Mouse (Mus musculus): Measurements from ENCODE around the gene Wfdc3.

DNA sequence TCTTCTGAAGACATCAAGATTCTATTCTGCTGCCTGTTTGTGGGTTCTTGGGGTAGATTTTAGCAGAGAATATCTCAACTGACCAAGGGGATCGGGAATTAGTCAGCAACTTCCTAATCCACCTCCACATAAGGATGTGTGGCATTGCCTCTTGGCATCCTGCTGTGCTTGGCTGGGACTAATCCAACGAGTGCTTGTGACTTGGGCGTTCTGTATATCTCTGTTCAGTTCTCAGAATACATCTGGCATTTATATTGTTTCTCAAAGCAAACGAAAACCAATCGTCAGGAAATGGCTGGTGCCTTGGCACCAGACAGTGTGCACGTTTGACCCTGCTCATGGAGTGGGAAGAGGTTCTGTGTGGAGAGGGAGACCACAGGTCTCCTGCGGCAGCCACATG, 5.9 kb downstream of the Wfdc3 start:
- TF ChIP-seq CTCF (IDR thresholded peaks at IDR 0.05; ENCODE audit: low read depth, low read length) (no peak), EP300 (IDR thresholded peaks at IDR 0.05; ENCODE audit: insufficient read depth, low read depth, low read length) (no peak), POLR2A (IDR thresholded peaks at IDR 0.05; ENCODE audit: insufficient read depth, low read length) (no peak)

All from ES-Bruce4 (cell line).